Mouse (Mus musculus) CH12F3 (cell line): ENCODE data around the gene Rspry1.

Experiments used
- in situ Hi-C: fragments of 300-500 bp; cut with MboI; formaldehyde crosslinking; loops from 2 replicates; pipeline ENCODE4 v1.14.3; 2020; ENCODE audit warnings: low sequenced_read_pairs

Rspry1 gene

DNA sequence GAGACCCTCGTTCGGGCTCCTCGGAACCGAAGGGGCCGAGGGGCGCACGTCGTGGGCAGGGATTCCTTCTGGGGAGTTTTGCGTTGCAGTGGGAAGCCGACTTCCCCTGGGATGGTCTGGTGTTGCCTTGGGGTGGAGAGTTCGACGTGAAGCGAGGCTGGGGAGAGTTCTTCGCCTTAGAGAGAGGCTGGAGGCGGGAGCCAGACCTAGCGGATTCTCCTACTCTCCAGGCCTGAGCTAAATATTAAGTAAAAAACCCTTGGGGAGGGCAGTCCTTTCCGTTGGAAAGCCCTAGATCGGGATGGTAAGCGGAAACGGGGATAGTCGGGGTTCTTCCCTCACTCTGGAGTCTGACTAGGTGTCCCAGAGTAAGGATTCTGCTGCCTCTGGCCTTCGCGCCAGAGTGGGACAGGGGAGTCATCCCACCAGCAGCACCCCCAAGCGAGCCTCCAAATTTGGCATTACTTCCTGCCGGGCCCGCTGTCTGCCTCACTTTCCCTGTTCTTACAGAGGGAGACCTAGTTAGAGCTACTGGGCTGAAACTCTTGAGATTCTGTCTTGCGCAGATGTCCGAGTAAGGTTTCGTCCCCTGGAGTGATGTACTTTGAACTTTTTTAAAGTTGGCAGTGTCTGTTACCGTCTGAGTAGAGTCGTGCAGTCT is 864 bp downstream of the Rspry1 start:
- in situ Hi-C loops, result no loop called here

DNA sequence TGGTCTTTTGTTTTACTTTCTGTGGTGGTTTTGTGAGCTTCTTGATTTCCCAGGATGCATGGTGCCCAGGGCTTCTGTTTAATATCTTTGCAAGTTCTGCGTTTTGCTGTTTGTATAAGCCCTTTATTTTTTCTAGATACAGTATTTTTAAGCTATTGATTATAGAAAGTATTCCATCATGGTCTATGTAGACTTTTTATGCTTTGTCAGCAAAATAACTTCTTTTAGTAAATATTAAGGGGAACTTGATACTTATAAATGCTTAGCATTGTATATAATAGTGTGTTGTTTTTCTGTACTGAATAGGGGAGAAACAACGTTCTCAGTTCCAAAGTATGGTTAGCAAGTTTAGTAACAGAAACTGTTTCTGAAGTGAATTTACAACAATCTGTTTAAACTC is 2.3 kb downstream of the Rspry1 start:
- in situ Hi-C loops, result no loop called here

DNA sequence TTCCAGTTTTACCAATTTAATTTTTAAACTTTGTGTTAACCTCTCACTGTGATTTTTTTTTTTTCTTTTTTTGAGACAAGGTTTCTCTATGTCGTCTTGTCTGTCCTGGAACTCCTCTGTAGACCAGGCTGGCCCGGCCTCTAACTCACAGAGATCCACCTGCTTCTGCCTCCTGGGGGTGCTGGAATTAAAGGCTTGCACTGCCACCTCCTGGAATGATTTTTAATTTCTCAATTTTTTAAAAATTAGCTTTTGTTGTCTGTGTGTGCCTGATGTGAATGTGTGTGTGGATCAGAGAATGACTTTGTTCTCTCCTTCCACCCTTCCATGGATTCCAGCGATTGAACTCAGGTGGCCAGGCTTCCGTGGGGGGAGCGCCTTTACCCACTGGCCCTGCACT is 5.3 kb downstream of the Rspry1 start:
- in situ Hi-C loops, result no loop called here

DNA sequence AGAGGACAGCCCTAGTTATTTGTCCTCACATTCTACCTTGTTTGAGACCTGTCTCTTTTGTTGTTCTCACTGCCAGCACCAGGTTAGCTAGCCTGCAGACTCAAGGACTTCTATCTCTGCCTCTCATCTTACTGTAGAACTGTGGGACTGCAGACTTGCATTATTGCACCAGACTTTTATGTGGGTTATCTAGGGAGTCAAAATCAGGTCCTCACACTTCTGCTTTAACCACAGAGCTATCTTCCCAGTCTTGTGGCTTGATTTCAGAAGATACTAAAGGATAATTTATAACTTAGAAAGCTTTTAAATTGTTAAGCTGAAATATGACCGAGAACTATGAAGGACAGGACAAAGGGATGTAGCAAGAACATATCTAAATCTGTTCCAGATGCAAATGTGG is 23.1 kb downstream of the Rspry1 start:
- in situ Hi-C loops, result no loop called here

DNA sequence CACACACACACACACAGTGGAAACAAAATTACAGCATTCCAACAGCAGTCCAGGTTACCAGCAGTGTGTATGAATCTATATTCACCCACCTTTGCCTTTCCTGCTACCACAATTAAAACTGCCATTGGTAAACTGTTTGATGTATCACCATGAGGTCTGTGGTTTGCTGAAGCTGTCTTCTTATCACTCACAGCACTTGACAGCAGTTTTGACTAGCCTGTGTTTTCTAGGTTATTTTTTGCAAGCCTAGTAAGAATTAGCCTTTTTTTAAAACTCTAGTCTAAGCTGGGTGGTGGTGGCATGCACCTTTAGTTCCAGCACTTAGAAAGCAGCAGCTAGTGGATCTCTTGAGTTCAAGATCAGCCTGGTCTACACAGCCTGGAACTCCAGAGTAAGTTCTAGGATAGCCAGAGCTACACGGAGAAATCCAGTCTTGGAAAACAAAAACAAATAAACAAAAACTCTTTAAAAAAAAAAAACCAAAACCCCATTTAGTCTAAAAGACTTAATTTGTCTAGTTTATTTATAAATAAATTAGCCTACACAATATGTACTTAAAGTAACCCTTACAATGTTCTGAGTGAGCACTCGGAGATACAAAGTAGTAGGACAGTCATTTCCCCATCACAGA is 31.9 kb downstream of the Rspry1 start:
- in situ Hi-C loops, result no loop called here

DNA sequence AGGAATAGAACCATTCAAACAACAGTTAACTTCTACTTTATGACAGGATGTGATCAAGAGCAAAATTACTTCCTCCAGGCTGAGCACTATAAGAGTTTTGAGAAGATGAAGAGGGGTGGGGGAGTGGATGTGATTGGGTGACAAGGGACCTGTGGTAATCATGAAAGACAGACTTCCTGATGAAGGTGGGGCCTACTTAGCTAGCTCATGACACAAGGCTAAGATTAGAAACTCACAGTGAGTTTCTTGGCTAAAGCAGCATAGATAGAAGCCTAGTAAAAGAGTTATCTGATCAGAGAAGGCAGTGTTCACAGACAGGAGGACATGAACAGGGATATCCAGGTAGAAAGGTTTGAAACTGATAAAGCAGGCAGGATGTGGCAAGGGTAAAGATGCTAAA is 32.5 kb downstream of the Rspry1 start:
- in situ Hi-C loops, result no loop called here

DNA sequence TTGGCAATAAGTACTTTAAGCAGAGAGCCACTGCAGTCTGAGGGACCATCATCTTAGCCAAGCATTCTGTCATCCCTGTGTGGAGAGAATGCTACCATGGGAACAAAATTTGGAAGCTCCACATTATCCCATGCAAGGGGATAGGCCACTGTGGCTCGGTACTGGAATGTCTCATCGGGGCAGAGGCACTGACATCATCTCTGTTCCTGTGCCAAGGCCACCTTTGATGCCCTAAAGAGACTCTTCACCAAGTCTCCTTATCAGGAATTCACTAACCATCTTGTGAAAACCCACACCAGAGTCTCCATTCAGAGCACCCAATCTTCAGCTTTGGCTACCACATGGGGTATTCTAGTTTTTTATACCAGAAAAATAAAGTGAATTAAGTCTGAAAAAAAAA is 39.4 kb downstream of the Rspry1 start:
- in situ Hi-C loops, result no loop called here

DNA sequence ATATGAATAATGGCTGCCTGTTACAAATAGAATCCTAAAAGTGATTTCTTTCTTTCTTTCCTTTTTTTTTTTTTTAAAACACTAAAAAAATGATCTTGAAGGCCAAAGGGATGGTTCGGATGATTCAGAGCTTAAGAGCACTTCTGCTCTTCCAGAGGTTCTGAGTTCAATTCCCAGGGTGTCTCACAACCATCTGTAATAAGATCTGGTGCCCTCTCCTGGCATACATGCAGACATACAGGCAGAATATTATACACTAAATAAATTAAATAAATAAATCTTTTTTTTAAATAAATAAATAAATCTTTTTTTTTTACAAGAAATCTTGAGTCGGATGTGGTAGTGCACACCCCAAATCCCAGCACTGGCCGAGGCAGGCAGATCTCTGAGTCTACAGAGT is 40.2 kb downstream of the Rspry1 start:
- in situ Hi-C loops, result no loop called here

DNA sequence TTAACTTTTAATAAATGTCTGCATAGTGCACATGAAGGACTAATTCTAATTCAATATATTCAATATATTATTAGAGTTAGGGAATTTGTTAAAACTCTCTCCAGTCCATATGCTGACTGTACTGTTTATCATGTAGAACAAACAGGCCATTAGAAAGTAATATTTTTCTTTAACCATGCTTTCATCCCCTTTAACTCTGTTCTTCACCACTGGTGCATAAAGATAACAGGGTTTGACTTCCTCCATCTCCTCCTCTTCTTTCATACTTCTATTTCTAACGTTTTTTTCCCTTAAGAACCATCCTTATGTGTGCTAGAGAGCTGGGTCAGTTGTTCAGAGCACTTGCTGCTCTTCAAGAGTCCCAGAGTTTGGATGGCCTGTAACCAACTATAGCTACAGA is 43.5 kb downstream of the Rspry1 start:
- in situ Hi-C loops, result no loop called here

DNA sequence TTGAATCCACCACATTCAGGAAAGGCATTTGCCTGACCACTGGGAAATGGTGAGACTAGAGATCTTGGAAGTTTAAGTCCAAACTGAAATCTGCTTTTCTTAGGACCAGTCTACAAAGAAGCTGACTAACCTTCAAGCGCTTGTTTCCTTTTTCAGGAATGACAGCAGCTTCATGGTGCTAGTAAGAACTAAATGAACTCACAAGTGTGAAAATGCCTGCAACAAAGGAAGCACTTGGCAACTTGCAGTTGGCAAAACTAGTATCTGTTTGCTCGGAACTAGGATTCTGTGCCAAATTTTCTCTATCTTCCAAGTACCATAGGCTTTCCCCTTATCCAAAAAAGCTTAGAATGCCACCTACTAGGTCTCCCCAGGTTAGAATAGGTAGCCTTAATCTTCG is 44.4 kb downstream of the Rspry1 start:
- in situ Hi-C loops, result no loop called here

DNA sequence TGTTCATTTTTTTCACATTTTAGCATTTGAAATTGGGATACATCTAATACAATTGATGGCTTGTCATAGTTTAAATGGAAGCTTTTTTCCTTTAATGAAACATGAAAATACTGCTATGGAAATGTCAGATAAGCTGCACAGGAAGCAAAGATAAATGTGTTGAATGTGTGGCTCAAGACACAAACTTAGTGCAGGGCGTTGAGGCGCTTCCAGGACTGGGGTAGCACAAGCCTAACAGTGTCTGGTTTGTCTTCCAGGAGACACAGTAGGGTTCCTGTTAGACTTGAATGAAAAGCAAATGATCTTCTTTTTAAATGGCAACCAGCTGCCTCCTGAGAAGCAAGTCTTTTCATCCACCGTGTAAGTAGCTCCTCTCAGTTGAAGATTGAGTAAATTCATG is 47.8 kb downstream of the Rspry1 start:
- in situ Hi-C loops, result no loop called here

DNA sequence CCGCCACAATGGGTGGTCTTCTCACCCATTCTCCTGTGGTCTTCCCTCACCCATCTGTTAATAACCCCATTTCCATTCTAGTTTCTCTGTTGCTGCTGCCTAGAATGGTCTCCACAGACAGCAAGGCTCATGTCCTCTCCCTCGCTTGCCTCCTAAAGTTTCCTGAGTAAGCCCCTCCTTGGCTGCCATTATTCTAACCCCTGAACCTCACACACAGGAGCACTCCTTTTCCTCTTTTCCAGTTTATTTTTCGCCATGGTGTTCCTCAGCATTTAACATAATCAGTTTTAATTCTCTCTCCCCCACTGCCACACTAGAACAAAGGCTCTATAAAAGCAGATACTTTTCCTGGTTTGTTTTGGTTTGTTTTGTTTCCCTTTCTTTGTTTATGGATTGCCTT is 51.2 kb downstream of the Rspry1 start:
- in situ Hi-C loops, result no loop called here

DNA sequence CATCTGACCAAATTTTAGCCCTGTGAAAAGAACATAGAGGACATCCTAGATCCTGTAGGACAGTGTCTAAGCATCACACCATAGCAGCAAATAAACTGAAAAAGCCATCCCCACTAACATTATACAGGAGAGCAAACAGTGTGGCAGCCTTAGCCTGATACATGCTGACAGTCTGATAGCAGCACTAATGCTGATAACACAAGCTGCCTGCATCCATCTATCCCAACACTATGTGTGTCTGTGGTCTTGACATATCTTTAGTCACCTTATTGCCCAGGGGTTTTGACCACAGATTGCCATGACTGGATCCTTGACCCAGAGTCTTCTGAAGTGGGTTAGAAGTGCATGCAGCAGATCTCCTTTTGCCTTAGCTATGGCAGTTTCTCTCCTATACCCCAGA is 53.3 kb downstream of the Rspry1 start:
- in situ Hi-C loops, result no loop called here

DNA sequence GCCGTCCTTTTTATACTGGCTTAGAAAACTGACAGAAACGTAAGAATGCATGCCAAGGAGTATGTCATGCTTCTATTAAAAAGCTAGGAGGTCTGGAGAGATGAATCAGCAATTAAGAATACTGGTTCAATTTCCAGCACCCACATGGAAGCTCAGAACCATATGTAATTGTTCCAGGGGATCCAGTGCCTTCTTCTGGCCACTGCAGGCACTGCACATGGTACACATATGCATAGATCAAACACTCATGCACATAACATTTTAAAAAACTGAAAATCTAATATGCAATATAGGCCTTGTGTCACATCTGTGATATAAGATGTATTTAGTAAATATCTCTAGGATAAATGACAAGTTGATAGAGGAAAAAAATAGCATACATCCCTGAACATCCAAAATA is 56.3 kb downstream of the Rspry1 start:
- in situ Hi-C loops, result no loop called here

DNA sequence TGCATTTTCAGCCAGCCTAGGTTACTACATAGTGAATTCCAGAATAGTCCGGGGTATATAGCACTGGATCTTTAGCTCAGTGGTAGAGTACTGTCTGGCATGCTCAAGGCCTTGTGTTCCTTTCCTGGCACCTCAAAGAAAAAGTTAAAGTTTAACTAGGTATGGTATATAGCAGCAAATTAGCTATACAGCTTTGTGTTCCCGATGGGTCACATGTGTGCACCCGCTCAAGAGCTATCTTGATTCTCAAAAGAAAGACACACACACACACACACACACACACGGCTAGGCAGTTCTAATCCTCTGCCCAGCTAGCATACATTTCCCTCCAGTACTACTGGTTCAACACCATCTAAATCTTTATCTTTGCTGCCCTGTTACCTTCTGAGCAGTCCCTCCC is 58.7 kb downstream of the Rspry1 start:
- in situ Hi-C loops, result no loop called here

DNA sequence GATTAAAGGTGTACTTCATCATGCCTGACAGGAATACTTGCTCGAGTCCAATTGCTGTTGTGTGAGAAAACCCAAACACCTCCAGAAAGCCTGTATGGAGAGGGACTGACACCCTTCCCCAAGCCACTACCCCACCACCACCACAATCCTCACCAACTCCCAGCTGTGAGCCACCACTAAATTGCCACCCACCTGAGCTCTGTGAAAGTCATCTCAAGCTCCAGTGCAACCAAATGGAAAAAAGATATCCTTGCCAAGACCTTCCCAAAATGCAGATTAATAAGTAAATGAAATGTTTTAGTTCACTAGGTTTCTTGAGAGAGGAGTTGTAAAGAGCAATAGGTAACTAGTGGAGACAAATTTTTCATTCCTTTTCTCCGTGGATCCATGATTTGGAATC is 63.0 kb downstream of the Rspry1 start:
- in situ Hi-C loops, result no loop called here

DNA sequence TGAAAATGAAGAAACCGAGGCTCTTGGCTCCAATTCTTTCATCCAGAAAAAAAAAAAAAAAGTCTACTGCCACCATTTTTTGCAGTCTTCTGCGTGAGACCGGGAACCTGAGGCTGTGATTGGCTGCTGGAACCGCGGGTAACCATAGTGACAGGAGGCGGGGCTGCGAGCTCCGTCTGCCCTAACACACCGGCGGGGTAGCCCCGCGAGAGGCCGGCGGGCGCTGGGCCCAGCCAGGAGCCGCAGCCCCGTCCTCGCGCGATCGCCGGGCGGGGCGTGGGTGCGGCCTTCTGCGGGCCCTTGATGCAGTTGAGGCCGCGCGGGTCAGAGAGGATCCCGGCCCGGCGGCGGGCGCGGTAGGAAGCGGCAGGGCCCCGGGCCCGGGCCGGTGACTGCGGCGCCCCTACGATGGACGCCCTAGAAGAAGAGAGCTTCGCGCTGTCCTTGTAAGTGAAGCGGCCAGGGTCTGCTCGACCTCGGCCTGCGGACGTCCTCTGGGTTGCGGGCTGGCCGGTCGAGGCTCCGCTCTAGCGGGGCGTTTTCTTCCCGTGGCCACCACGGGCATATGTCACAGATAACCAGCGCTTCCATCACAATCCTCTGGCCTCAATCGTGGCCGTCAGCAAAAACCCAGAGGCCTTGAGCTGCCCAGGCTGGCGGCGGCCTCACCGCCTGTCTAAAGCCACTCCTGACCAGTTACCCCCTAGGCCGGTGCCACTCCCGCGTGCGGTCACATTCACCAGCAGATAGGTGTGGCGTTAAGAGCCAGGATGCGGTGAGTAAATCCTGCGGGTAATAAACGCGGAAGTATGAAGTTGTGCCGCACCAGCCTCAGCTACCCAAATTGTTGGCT is 64.9 kb downstream of the Rspry1 start, which contains the start of gene Arl2bp:
TSS of gene Arl2bp (plus strand) at position 145 of the 853 bp plus-strand sequence.
- in situ Hi-C loops, result no loop called here

DNA sequence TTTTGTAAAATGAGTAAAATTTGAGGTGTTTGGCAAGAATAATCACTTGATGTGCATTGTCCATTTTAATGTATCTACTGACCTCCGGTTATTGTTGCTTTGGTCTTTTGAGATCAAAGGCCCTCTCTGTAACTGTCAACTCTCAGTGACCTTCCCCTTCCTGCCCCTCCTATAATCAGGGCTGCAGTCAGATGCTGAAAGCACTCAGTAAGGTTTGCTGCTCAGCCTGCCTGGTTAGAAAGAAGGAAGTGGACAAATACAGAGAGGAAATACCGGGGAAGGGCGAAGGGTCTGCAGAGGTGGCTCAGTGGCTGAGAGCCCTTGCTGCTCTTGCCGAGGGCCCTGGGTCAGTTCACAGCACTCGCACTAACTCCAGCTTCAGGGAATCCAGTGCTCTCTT is 72.6 kb downstream of the Rspry1 start:
- in situ Hi-C loops, result no loop called here

DNA sequence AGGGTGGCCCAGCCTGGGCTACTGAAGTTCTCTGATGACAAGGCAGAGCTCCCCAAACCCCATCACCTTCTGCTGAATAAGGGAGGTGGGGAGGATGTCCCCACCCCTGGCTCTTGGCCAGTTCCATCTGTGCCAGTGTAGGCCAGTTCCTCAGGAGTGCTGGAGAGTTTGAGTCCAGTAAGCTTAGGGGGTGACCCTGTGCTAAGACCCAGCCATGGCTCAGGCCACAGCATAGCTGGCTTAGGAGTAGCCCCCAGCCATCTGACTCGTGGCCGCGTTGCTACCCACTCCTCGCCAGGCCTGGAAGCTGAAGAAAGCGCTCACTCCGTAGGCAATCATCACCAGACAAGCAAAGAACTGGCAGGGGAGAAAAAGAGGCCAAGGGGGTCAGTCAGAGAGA is 74.2 kb downstream of the Rspry1 start:
- in situ Hi-C loops, result no loop called here

DNA sequence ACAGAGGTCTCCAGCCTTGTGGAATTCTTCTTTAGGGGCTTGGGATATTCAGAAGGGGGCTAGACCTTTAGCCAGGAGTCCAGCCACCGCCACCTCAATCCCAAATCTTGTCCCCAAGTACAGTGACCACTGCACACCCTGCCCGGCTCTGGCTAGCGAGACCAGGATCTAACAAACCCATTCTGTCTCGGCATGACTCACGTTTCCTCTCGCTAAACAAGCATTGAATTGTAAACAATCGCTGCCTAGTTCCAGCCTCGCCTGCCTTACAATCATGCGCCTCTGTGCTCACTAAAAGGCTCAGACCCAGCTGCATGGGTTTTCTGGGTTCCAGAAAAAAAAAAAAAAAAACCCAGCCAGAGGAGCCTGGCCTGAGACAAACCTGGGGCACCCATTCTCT is 76.8 kb downstream of the Rspry1 start:
- in situ Hi-C loops, result no loop called here

DNA sequence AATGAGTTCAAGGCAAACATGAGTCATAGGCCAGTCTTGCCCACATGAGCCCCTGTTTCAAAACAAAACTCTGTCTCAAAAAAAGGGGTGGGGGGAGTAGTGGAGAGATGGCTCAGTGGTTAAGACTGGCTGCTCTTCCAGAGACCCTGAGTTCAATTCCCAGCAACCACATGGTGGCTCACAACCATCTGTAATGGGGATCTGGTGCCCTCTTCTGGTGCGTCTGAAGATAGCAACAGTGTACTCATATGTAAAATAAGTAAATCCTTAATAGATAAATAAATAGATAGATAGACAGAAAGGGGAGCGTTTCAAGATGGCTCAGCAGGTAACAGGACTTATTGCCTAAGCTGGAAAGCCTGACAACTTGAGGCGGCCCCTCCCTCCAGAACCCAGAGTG is 78.7 kb downstream of the Rspry1 start:
- in situ Hi-C loops, result no loop called here
